Mouse (Mus musculus) cerebellum, adult 11-12 months (tissue): Measurements from ENCODE around the gene Thumpd3.
A peak's percentile ranks its signal among the peaks of the same experiment; 100 is the strongest.

ENCODE experiments used
- DNase-seq: peaks from one replicate; pipeline ENCODE4 v3.0.0; 2022

The Thumpd3 gene

GRCm38 (mm10) chr6:113037946-113038734, 7.9 kb upstream of the Thumpd3 start:
- peak; percentile 49 for DNase-seq

GRCm38 (mm10) chr6:113038735-113039058, 7.3 kb upstream of the Thumpd3 start:
- DNase-seq: no peak

GRCm38 (mm10) chr6:113040319-113040718, 5.7 kb upstream of the Thumpd3 start:
- DNase-seq: no peak

GRCm38 (mm10) chr6:113041215-113041990, 4.6 kb upstream of the Thumpd3 start:
- no peak for DNase-seq

GRCm38 (mm10) chr6:113045575-113045974, 450 bp upstream of the Thumpd3 start:
- DNase-seq: no peak

- DNase-seq: no peak
Measured at GRCm38 (mm10) chr6:113047016-113047746, 1.2 kb downstream of the Thumpd3 start.

- DNase-seq: no peak
Measured at GRCm38 (mm10) chr6:113048371-113048770, 2.3 kb downstream of the Thumpd3 start.

- DNase-seq: no peak
Measured at GRCm38 (mm10) chr6:113049159-113049558, 3.1 kb downstream of the Thumpd3 start.

GRCm38 (mm10) chr6:113052972-113053371, 6.9 kb downstream of the Thumpd3 start:
- no peak for DNase-seq

GRCm38 (mm10) chr6:113054552-113055107, 8.6 kb downstream of the Thumpd3 start:
- DNase-seq: no peak

GRCm38 (mm10) chr6:113060892-113061563, 15.0 kb downstream of the Thumpd3 start:
- no peak for DNase-seq

GRCm38 (mm10) chr6:113062253-113062652, 16.2 kb downstream of the Thumpd3 start:
- no peak for DNase-seq

- DNase-seq: no peak
Measured at GRCm38 (mm10) chr6:113063363-113063762, 17.3 kb downstream of the Thumpd3 start.

GRCm38 (mm10) chr6:113065186-113065585, 19.2 kb downstream of the Thumpd3 start:
- no peak for DNase-seq

- DNase-seq: no peak
Measured at GRCm38 (mm10) chr6:113069154-113069553, 23.1 kb downstream of the Thumpd3 start.

- no peak for DNase-seq
Measured at GRCm38 (mm10) chr6:113075261-113075660, 29.2 kb downstream of the Thumpd3 start.

- DNase-seq: peak; percentile 96
Measured at GRCm38 (mm10) chr6:113076012-113076685, 30.1 kb downstream of the Thumpd3 start.

- DNase-seq: peak; percentile 98
Measured at GRCm38 (mm10) chr6:113076686-113077516, 30.9 kb downstream of the Thumpd3 start, which contains the start of gene Setd5. TSS of gene Setd5 (plus strand) at chr6:113077365.

- no peak for DNase-seq
Measured at GRCm38 (mm10) chr6:113077569-113078030, 31.6 kb downstream of the Thumpd3 start.

GRCm38 (mm10) chr6:113078031-113078721, 32.2 kb downstream of the Thumpd3 start:
- DNase-seq: peak; percentile 78
